Mouse (Mus musculus): ENCODE measurements at regions not wholly inside any gene's neighbourhood (a gene's known extent, or its start where the extent isn't known, plus 50 kb on each side); places are given as distances from the start of the nearest gene placed in this dataset.

GRCm38 (mm10) chr5:116761323-116761722, 169.7 kb upstream of the Srrm4 start:
- DNase-seq = no peak

- DNase-seq = no peak
These were observed 167.1 kb upstream of the Srrm4 start for GRCm38 (mm10) chr5:116758687-116759086.

- DNase-seq = no peak
These were observed 161.3 kb upstream of the Srrm4 start for GRCm38 (mm10) chr5:116752941-116753340.

- no peak for DNase-seq
These were observed 160.5 kb upstream of the Srrm4 start for GRCm38 (mm10) chr5:116752096-116752495.

GRCm38 (mm10) chr5:116745776-116746175, 154.2 kb upstream of the Srrm4 start:
- no peak for DNase-seq

GRCm38 (mm10) chr5:116744389-116744788, 152.8 kb upstream of the Srrm4 start:
- peak; percentile 10 to 38 for DNase-seq

- DNase-seq = no peak
These were observed 144.0 kb upstream of the Srrm4 start for GRCm38 (mm10) chr5:116735622-116736021.

- DNase-seq = no peak
These were observed 139.9 kb upstream of the Srrm4 start for GRCm38 (mm10) chr5:116731509-116731908.

GRCm38 (mm10) chr5:116719200-116719599, 127.6 kb upstream of the Srrm4 start:
- no peak for DNase-seq

- DNase-seq = peak; percentile 45 to 47
These were observed 122.6 kb upstream of the Srrm4 start for GRCm38 (mm10) chr5:116714256-116714655.

- no peak for DNase-seq
These were observed 120.4 kb upstream of the Srrm4 start for GRCm38 (mm10) chr5:116712056-116712455.

GRCm38 (mm10) chr5:116708505-116708904, 116.9 kb upstream of the Srrm4 start:
- no peak for DNase-seq

- no peak for DNase-seq
These were observed 70.8 kb upstream of the Srrm4 start for GRCm38 (mm10) chr5:116662466-116662865.

GRCm38 (mm10) chr5:116661851-116662250, 70.2 kb upstream of the Srrm4 start:
- no peak for DNase-seq

GRCm38 (mm10) chr5:116654486-116655420, 63.1 kb upstream of the Srrm4 start:
- no peak for DNase-seq

Measured in kidney, postnatal 4 days (tissue).